Mouse (Mus musculus) stomach, embryonic 15.5 days (tissue): ENCODE data around the gene Dnttip2. TPM values are rescaled to one million over a fixed set of nuclear protein-coding genes. Genes with fewer than 3 reads are reported as not detected.
"Not testable (repeated sequence)": the region's sequence is repeated elsewhere in the genome, so short reads cannot be mapped to it uniquely, and the experiment has no call there.

Experiments
- ATAC-seq: fragments of 200-750 bp; cut with Nextera tagmentation; 2 replicates; pipeline ENCODE4 v1.8.0; 2017; ENCODE audit warnings: low read depth, moderate number of reproducible peaks, moderate TSS enrichment; ENCODE audit not compliant: insufficient read depth, low FRiP score
- H3K27ac ChIP-seq: fragments of 300-500 bp; sonication (generic); 2 replicates; pipeline ENCODE4 v1.5.1; 2015; ENCODE audit warnings: mild to moderate bottlenecking, inconsistent platforms
- H3K27me3 ChIP-seq: fragments of 300-500 bp; sonication (generic); replicated peaks from 2 replicates; pipeline ENCODE4 v1.6.1; 2015; ENCODE audit warnings: inconsistent platforms
- H3K36me3 ChIP-seq: fragments of 300-500 bp; sonication (generic); 2 replicates; pipeline ENCODE4 v1.6.1; 2015; ENCODE audit warnings: inconsistent platforms
- H3K4me1 ChIP-seq: fragments of 300-500 bp; sonication (generic); 2 replicates; pipeline ENCODE4 v1.6.1; 2015; ENCODE audit warnings: inconsistent platforms
- H3K4me2 ChIP-seq: fragments of 300-500 bp; sonication (generic); 2 replicates; pipeline ENCODE4 v1.6.1; 2015; ENCODE audit warnings: mild to moderate bottlenecking, inconsistent platforms
- H3K4me3 ChIP-seq: fragments of 300-500 bp; sonication (generic); replicated peaks from 2 replicates; pipeline ENCODE4 v1.5.1; 2015; ENCODE audit warnings: inconsistent platforms
- H3K9ac ChIP-seq: fragments of 300-500 bp; sonication (generic); 2 replicates; pipeline ENCODE4 v1.6.1; 2015; ENCODE audit warnings: inconsistent platforms
- H3K9me3 ChIP-seq: fragments of 300-500 bp; sonication (generic); 2 replicates; pipeline ENCODE4 v1.6.1; 2016; ENCODE audit warnings: inconsistent platforms
- WGBS: fragments of 180-500 bp; shearing (Covaris S2); methylation state at CpG from one replicate; pipeline ENCODE4 v1.1.7; 2015; 5-methylcytosine and 5-hydroxymethylcytosine counted together
- polyA plus RNA-seq: library from polyadenylated mRNA; unstranded; fragments of >200 nt; fragmentation: Nextera tagmentation; extraction: Ambion mirVana; gene quantifications from 2 replicates; pipeline ENCODE4 v1.2.1, GENCODE M21; 2015

The Dnttip2 gene
- 63.5 and 72.7 TPM in 2 replicates for polyA plus RNA-seq

DNA sequence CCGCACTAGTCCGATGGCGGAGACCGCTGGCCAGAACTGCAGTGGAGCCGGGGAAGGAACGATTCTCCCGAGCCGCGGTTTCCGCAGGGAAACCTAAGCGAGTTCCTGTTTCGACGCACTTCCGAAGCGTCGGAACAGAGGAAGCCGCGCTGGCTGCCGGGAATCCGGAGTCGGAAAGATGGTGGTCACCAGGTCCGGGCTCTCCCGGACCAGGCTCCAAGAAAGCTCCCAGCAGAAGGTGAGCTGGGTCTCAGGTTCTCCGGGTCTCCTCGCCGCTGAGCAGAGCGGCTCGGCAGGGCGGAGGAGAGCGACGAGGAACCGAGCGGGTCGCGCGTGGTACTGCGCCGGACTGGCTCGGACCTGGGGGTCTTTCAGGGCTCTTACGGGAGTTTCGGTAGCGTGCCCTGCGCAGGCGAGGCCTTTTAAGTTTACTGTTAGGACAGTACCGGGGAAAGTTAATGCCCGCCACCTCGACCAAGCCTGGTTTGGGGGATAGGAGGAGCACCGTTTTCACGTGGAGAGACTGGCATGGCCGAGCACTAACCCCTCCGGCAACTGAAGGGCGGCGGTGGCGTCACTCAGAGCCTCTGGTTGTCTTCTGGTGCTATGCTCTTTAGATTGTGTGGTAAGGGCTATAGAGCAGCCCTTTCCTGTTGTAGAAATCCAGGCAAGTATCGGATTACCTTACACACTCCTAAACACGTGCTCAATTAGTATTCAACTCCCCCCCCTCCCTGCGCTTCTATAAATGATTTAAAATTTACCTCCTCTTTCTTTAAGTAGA, at the start of gene Dnttip2:
Gene Dnttip2 (plus strand): TSS at position 148 of the 784 bp plus-strand sequence.
- Histone ChIP-seq H3K9ac (peak within 1 kb of the TSS; percentile 97), H3K4me1 (peaks cover 29% of the 10 kb centered on the region), H3K36me3 (peaks cover 33% of the 10 kb centered on the region), H3K27me3 (no peaks in the 10 kb centered on the region), H3K4me2 (peak within 1 kb of the TSS; percentile 66), H3K4me3 (peak within 1 kb of the TSS; percentile 96), H3K27ac (peak within 1 kb of the TSS; percentile 52), H3K9me3 (no peaks in the 10 kb centered on the region)
- ATAC-seq: peak; percentile 97
- WGBS: 2% methylated on average over 55 of the region's 57 CpGs

DNA sequence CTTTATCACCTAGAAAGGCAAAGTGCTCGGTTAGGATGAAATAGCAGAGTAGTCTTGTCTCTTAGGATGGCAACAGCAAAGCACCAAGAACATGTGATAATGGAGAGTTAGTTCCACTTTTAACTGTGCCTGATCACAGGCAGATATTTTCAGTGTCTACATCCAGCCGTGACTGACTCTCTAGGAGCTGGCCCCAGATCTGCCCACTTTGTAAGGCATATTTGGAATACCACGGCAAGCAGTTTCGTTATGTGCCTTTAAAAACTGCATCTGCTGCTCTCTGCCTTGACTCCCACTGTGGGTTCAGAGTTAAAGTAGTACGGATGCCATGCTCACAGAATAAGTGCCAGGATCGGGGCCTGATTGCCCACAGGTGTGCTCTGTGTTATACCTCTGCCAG, 47.2 kb upstream of the Dnttip2 start:
- not testable (repeated sequence) for H3K27ac ChIP-seq, H3K4me3 ChIP-seq, H3K9ac ChIP-seq, ATAC-seq, H3K4me1 ChIP-seq, H3K36me3 ChIP-seq, H3K27me3 ChIP-seq, H3K4me2 ChIP-seq, H3K9me3 ChIP-seq
- 65% methylated on average over 6 of the region's 6 CpGs for WGBS

DNA sequence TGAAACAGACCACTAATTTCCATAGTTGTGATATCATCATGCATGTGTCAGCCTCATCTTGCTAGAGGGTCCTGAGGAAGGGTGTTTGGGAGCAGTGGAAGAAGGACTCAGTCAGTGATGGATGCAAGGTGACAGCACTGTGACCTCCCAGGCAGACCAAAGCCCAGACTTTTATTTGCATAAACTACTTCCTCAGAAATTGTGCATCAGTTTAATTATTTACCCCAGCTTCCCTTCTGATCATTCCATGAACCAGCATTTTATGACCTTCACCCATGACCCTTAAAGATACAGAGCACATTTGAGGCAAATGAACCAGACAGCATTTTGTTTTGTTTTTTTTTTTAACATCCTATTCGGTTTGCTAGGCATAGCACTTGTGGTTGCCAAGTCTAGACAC, 38.4 kb upstream of the Dnttip2 start:
- ATAC-seq: no peak
- H3K9ac ChIP-seq: no peak overlapping the region
- no peak overlapping the region for H3K4me3 ChIP-seq
- no peak overlapping the region for H3K27ac ChIP-seq
- H3K4me2 ChIP-seq: no peak overlapping the region
- H3K4me1 ChIP-seq: no peaks in the 10 kb centered on the region
- H3K9me3 ChIP-seq: no peaks in the 10 kb centered on the region
- H3K27me3 ChIP-seq: no peaks in the 10 kb centered on the region
- no peaks in the 10 kb centered on the region for H3K36me3 ChIP-seq
- 33% methylated on average over 1 of the region's 1 CpGs for WGBS

DNA sequence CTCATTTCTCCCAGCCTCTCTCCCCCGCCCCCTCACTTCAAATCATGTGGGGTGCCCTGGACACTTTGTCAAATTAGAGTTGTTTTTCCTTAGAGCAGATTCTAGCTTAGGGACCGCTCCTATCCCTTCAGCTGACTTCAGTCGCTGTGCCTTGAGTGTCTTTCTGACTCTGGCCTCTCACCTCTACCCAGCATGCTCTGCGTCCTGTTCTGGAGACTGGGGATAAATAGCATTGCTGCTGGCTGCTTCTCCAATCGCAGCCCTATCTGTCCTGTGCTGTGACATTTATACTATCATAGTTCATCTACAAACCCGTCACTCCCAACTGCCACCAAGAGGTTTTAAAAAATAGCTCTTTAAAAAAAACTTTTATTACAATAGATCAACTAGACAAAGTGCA, 31.3 kb upstream of the Dnttip2 start:
- Histone ChIP-seq H3K4me3 (no peak overlapping the region), H3K4me2 (no peak overlapping the region), H3K27ac (no peak overlapping the region), H3K27me3 (no peaks in the 10 kb centered on the region), H3K36me3 (no peaks in the 10 kb centered on the region), H3K9ac (no peak overlapping the region), H3K4me1 (peaks cover 17% of the 10 kb centered on the region; the same call in 1 of the 2 replicates), H3K9me3 (no peaks in the 10 kb centered on the region)
- 55% methylated on average over 6 of the region's 6 CpGs for WGBS
- ATAC-seq: no peak

DNA sequence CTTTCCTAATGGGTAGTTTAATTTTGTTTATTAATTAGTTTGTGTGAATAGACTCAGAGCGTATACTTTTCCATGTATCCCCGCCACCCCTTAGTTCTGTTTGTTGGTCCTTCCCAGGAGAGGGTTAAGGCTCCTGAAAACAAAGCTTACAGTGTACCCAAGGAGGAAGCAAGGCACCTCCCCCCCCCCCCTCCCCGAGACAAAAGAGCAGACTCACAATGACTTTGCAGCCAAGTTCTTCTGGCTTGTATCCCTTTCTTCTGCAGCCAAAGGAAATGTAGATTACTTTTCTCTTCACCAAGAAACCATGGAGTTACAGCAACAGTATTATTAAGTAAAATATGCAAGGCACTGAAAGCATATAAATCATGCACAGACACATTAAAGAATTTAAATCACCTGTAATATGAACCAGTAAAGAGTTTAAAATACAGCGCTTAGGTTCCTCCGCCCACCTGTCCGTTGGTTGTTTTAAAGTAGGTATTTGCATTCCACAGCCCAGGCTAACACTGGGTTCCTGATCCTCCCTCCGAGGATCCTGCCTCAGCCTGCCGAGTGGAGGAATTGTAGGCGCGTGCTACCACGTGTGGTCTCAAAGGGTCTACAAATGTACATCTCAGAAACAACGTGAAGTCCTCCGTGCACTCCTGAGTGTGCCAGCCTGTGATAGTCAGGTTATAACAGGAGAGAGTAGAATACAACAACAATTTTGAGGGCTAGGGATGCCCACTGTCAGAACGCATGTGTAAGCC, 30.6 kb upstream of the Dnttip2 start:
- H3K4me1 ChIP-seq: peaks cover 17% of the 10 kb centered on the region; the same call in 1 of the 2 replicates
- no peak for ATAC-seq
- H3K27me3 ChIP-seq: no peaks in the 10 kb centered on the region
- H3K36me3 ChIP-seq: no peaks in the 10 kb centered on the region
- no peak overlapping the region for H3K27ac ChIP-seq
- 46% methylated on average over 14 of the region's 14 CpGs for WGBS
- H3K9ac ChIP-seq: no peak overlapping the region
- no peaks in the 10 kb centered on the region for H3K9me3 ChIP-seq
- no peak overlapping the region for H3K4me2 ChIP-seq
- no peak overlapping the region for H3K4me3 ChIP-seq

DNA sequence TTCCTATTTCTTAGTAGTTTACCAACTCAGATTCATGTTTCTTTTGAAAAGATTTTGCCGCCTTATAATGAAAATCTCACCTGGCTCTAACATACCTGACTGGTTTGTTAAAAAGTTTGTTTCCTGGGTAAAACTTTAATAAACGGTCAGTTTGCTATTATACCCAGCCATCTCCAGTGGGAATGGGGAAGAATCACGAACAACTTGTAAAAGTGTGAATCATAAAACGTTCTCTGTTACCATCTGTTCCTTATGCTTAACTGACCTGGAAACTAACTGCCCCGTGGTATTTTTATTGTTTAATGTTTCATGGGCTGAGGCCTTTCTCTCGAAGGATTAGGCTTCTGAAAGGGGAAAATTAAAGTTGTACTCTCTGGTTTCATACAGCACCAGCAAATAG, 29.4 kb upstream of the Dnttip2 start:
- no peaks in the 10 kb centered on the region for H3K36me3 ChIP-seq
- H3K4me3 ChIP-seq: peak overlapping the region; percentile 93
- no peaks in the 10 kb centered on the region for H3K9me3 ChIP-seq
- 48% methylated on average over 6 of the region's 6 CpGs for WGBS
- peak overlapping the region; percentile 18; the same call in 1 of the 2 replicates for H3K27ac ChIP-seq
- H3K4me1 ChIP-seq: peaks cover 17% of the 10 kb centered on the region; the same call in 1 of the 2 replicates
- H3K4me2 ChIP-seq: peak overlapping the region; percentile 82
- H3K27me3 ChIP-seq: no peaks in the 10 kb centered on the region
- no peak overlapping the region for H3K9ac ChIP-seq
- ATAC-seq: no peak

DNA sequence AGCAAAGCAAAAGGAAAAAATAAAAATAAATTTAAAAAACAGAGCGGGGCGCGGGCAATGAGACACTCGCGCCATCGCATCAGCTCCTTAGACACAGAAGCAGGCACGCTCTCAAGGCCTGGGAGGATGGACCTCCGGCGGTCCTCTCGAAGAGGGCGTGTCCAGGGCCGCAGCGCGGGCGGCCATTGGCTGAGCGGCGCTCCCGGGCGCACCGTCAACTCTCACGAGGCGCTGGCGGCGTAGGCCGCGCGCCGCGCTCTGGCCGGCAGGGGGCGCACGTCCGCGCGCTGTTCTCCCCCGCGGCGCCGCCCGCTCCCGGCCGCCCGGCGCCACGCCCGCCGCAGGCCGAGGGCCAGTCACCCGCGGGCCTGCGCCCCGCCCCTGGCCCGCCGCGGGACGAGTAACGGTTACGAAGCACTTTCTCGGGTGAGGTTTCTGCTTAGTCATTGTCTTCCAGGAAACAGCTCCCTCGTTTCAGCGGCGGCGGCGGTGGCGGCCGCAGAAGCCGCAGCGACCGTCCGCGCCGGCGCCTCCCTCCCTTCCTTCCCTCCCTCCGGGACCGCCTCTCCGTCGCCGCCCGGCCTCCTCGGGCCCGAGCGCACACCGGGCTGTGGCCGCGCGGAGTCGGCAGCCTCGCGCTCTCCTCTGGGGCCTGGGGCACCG, 28.8 kb upstream of the Dnttip2 start, which contains the start of gene Gclm:
Gene Gclm (plus strand): TSS at position 343 of the 663 bp plus-strand sequence.
- Histone ChIP-seq H3K4me2 (peak within 1 kb of the TSS; percentile 82), H3K27ac (peak within 1 kb of the TSS; percentile 92), H3K36me3 (no peaks in the 10 kb centered on the region), H3K27me3 (no peaks in the 10 kb centered on the region), H3K4me3 (peak within 1 kb of the TSS; percentile 93), H3K9ac (peak within 1 kb of the TSS; percentile 82), H3K4me1 (peaks cover 17% of the 10 kb centered on the region; the same call in 1 of the 2 replicates), H3K9me3 (no peaks in the 10 kb centered on the region)
- whole genome bisulfite sequencing: under 1% methylated on average over 77 of the region's 90 CpGs
- ATAC-seq: peak; percentile 96

DNA sequence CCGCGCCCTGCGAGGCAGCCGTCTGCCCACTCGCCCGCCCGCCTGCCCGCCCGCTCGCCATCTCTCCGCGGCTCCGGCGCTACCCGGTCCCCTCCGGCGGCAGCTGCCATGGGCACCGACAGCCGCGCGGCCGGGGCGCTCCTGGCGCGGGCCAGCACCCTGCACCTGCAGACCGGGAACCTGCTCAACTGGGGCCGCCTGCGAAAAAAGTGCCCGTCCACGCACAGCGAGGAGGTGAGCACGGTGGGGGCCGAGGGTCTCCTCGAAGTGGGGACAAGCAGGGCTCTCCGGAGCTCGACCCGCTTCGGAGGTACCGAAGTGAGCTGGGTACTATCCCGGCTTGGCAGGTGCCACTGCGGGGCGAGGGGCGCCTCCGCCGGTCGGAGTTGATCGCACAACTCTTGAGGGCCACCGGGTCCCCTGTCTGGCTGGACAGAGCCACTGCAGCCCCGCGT, 28.3 kb upstream of the Dnttip2 start:
- ATAC-seq: peak; percentile 10; the same call in 1 of the 2 replicates
- Histone ChIP-seq H3K4me1 (peaks cover 17% of the 10 kb centered on the region; the same call in 1 of the 2 replicates), H3K4me3 (peak overlapping the region; percentile 93), H3K9me3 (no peaks in the 10 kb centered on the region), H3K27ac (peak overlapping the region; percentile 92), H3K4me2 (peak overlapping the region; percentile 82), H3K27me3 (no peaks in the 10 kb centered on the region), H3K36me3 (no peaks in the 10 kb centered on the region), H3K9ac (peak overlapping the region; percentile 82)
- WGBS: under 1% methylated on average over 50 of the region's 50 CpGs

DNA sequence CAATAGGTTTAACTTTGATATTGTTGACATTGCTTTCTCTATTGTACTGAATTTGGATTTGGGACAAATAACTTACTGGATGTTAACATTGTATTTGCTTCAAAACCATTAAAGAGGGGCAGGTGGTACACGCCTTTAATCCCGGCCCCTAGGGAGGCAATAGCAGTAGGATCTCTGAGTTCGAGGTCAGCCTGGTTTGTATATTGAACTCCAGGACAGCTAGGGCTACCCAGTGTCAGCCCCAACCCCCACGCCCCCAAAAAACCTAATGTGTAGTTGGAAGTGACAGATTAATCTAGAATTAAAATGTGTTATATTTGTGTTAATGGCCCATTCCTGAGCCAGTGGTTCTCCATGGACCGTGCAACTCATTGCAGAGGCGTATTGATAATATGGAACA, 27.8 kb upstream of the Dnttip2 start:
- peak overlapping the region; percentile 82 for H3K9ac ChIP-seq
- peaks cover 17% of the 10 kb centered on the region; the same call in 1 of the 2 replicates for H3K4me1 ChIP-seq
- WGBS: 33% methylated on average over 6 of the region's 6 CpGs
- H3K4me3 ChIP-seq: peak overlapping the region; percentile 93
- H3K36me3 ChIP-seq: no peaks in the 10 kb centered on the region
- H3K27ac ChIP-seq: 0 out of 2 replicates have a peak overlapping the region, but pooled peaks have one; percentile 92
- no peaks in the 10 kb centered on the region for H3K9me3 ChIP-seq
- H3K4me2 ChIP-seq: peak overlapping the region; percentile 82
- ATAC-seq: no peak
- no peaks in the 10 kb centered on the region for H3K27me3 ChIP-seq

DNA sequence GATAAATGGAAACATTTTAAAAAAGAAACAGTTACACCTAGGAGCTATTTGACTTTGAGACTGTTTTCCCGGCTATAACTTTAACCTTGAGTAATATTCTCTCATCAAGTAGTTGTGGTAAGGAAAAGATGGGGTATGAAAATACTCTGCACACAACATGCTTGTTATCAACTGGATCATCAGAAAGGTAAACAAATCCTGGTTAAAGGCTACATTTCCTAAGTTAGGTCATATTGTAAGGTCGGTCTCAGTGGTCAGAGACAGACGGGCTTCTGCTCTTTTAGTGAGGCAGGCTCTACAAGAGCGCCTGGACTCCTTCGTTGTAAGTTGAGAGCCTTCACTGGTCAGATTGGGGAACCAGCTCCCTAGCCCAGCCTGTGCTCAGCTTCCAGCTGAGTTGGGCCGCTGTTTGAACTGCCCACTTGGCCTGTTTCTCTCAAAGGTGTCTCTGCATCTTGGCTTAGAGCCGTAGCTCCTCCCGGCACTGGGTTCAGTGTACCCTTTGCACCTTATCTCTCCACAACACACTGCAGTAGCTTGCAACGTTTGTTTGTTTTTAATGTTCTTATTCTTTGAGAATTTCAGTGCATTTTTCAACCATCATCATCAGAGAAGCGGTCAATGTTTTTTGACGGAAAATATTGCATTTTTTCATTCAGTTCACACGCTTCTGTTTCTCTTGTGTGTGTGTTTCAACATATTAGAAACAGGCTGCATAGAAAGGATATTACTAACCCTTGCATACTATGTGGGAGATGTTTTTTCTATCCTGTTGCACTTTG, 27.0 kb upstream of the Dnttip2 start:
- H3K4me2 ChIP-seq: peak overlapping the region; percentile 82
- H3K9me3 ChIP-seq: no peaks in the 10 kb centered on the region
- peak overlapping the region; percentile 93 for H3K4me3 ChIP-seq
- H3K36me3 ChIP-seq: no peaks in the 10 kb centered on the region
- ATAC-seq: 0 out of 2 replicates have a peak, but pooled peaks have one; percentile 25
- no peak overlapping the region for H3K9ac ChIP-seq
- no peaks in the 10 kb centered on the region for H3K27me3 ChIP-seq
- no peak overlapping the region; the same call in 1 of the 2 replicates for H3K27ac ChIP-seq
- WGBS: 47% methylated on average over 12 of the region's 12 CpGs
- H3K4me1 ChIP-seq: peaks cover 17% of the 10 kb centered on the region; the same call in 1 of the 2 replicates

DNA sequence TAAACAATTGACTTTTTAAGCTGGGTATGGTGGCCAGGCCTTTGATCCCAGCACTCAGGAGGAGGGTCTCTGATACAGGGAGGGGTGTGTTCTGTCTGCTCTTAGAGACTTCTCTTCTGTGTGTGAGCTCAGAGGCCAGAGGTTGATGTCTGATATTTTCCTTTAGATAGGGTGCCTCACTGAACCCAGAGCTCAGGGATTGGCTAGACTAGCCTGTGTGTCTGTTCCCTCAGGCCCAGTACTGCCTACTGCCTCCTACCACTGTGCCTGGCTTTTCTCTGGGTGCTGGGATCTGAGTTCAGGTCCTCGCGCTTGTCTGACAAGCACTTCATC, 26.5 kb upstream of the Dnttip2 start:
- Histone ChIP-seq H3K9ac (no peak overlapping the region), H3K4me1 (peaks cover 17% of the 10 kb centered on the region; the same call in 1 of the 2 replicates), H3K27me3 (no peaks in the 10 kb centered on the region), H3K36me3 (no peaks in the 10 kb centered on the region), H3K27ac (no peak overlapping the region), H3K4me3 (no peak overlapping the region), H3K4me2 (0 out of 2 replicates have a peak overlapping the region, but pooled peaks have one; percentile 82), H3K9me3 (no peaks in the 10 kb centered on the region)
- 95% methylated on average over 2 of the region's 2 CpGs for WGBS
- ATAC-seq: peak; percentile 33; the same call in 1 of the 2 replicates
